Mouse (Mus musculus): ENCODE results near the gene Noct.

The Noct gene

DNA sequence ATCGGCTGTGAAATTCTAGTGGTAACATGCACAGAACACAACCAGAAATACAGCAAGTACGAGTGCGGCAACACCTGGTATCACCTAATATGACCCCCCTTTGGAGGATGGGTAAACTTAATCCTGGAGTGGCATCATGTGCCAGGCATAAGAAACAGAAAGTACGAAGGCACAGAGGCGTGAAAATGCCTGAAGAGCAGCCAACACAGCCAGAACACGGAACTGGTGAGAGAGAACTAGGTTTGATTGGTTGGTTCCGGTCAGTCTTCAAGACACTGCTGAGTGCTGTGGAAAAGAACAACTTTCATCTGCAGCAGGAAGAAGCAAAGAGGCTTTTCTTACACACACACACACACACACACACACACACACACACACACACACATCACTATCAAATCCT is 38.8 kb upstream of the Noct start:
- Histone ChIP-seq H3K4me1 (replicated peaks; ENCODE audit: low read depth, low read length) (peaks cover 5% of the 10 kb centered on the region; the same call in 1 of the 2 replicates), H3K27me3 (ENCODE audit: insufficient read depth, low read length) (no peaks in the 10 kb centered on the region), H3K36me3 (ENCODE audit: insufficient read depth, low read length) (no peaks in the 10 kb centered on the region), H3K9me3 (ENCODE audit: low read length) (no peaks in the 10 kb centered on the region), H3K4me3 (replicated peaks; ENCODE audit: low read length) (no peak overlapping the region)
- TF ChIP-seq POU5F1 (IDR thresholded peaks at IDR 0.05; ENCODE audit: borderline replicate concordance, low read length) (no peak), CTCF (conservative IDR thresholded peaks at IDR 0.05; ENCODE audit: low read length) (no peak), NANOG (IDR thresholded peaks at IDR 0.05; ENCODE audit: borderline replicate concordance, low read length) (no peak)

DNA sequence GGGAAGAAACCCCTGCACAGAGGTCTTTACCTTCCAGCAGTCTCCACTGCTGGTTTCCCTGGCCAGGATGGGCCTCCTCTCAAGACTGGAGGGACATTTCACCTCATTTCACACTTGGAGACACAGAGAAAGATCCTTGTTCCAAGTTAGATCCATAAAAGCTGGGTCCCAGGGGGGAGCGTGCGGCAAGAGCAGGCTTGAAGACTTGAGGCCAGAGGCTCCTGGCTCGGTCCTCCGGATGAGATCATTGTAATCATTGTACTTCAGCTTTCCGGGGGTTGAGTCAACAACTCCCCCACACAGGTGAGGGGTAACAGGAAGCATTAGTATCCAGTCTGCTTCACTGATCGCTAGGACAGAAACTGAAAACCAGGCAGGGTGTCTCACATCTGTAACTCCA is 30.2 kb upstream of the Noct start:
- H3K27me3 ChIP-seq (ENCODE audit: insufficient read depth, low read length), result no peaks in the 10 kb centered on the region

DNA sequence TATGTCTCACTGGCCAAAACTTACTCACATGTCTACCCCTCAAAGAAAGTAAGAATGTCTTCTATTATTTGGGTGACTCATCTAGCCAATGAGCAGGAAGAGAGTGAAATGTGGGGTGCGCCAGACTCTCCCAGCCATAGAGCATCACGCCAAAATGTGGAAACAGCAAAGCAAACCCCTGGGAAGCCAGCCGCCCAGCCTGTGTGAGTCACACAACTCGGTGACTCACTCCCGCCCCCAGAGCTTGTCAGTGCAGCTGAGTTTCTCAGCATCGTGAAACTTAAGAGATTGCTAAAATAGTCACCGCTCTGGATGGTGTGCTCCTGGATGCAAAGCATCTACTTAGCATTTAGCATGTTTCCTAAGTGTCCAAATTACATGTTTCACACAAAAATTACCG is 28.9 kb upstream of the Noct start:
- Histone ChIP-seq H3K27me3 (ENCODE audit: insufficient read depth, low read length) (no peaks in the 10 kb centered on the region), H3K36me3 (ENCODE audit: insufficient read depth, low read length) (peaks cover 22% of the 10 kb centered on the region), H3K4me1 (replicated peaks; ENCODE audit: low read depth, low read length) (peaks cover 56% of the 10 kb centered on the region), H3K9me3 (ENCODE audit: low read length) (peaks cover 4% of the 10 kb centered on the region; the same call in 1 of the 2 replicates), H3K4me3 (replicated peaks; ENCODE audit: low read length) (peak overlapping the region; percentile 74)
- no peak for TF ChIP-seq NANOG (IDR thresholded peaks at IDR 0.05; ENCODE audit: borderline replicate concordance, low read length)
- TF ChIP-seq POU5F1 (IDR thresholded peaks at IDR 0.05; ENCODE audit: borderline replicate concordance, low read length), result no peak

More for the DNA sequence above, 30.2 kb upstream of the Noct start:
- Histone ChIP-seq H3K9me3 (ENCODE audit: low read length) (no peaks in the 10 kb centered on the region), H3K4me3 (replicated peaks; ENCODE audit: low read length) (no peak overlapping the region), H3K4me1 (replicated peaks; ENCODE audit: low read depth, low read length) (peaks cover 45% of the 10 kb centered on the region), H3K36me3 (ENCODE audit: insufficient read depth, low read length) (peaks cover 15% of the 10 kb centered on the region)
- no peak for TF ChIP-seq POU5F1 (IDR thresholded peaks at IDR 0.05; ENCODE audit: borderline replicate concordance, low read length)
- no peak for TF ChIP-seq CTCF (conservative IDR thresholded peaks at IDR 0.05; ENCODE audit: low read length)
- TF ChIP-seq NANOG (IDR thresholded peaks at IDR 0.05; ENCODE audit: borderline replicate concordance, low read length), result no peak

DNA sequence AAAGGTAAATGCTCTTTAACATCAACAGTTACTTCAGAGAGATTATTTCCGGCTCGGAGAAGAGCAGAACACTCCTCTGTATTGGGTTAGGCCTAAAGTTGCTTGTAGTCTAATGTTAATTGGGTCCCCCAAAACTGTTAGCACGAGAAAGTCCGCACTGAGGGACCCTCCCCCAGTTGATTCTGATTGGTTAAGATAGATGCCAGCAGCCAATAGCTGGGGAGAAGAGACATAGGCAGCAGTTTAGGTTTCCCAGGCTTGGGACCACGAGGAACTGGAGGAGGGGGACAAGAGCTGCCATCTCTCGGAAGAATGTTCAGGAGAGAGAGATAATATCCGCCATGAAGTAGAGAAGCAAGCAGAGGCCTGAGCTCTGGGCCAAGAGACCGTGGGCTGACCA is 28.5 kb upstream of the Noct start:
- Histone ChIP-seq H3K27me3 (ENCODE audit: insufficient read depth, low read length) (no peaks in the 10 kb centered on the region), H3K36me3 (ENCODE audit: insufficient read depth, low read length) (peaks cover 23% of the 10 kb centered on the region), H3K4me1 (replicated peaks; ENCODE audit: low read depth, low read length) (peaks cover 56% of the 10 kb centered on the region), H3K9me3 (ENCODE audit: low read length) (peaks cover 5% of the 10 kb centered on the region; the same call in 1 of the 2 replicates), H3K4me3 (replicated peaks; ENCODE audit: low read length) (peak overlapping the region; percentile 74)
- TF ChIP-seq POU5F1 (IDR thresholded peaks at IDR 0.05; ENCODE audit: borderline replicate concordance, low read length), result no peak
- TF ChIP-seq CTCF (conservative IDR thresholded peaks at IDR 0.05; ENCODE audit: low read length), result no peak
- no peak for TF ChIP-seq NANOG (IDR thresholded peaks at IDR 0.05; ENCODE audit: borderline replicate concordance, low read length)

DNA sequence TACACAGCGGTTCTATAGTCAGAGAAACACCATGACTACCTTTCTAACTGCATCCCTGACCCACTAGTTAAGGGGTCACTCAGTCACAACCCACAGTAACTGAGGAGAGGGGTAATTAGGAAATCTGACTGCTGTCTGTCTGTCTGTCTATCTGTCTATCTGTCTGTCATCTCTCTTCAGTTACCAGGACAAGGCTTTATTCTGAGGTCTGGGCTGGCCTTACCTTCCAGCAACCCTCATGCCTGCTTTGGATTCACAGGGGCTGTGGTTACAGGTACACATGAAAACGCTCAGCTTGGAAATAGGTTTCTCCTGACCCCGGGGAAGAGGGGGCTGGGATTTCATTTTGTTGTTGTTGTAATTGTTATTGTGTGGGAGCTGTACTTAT is 27.5 kb upstream of the Noct start:
- TF ChIP-seq CTCF (conservative IDR thresholded peaks at IDR 0.05; ENCODE audit: low read length), result no peak
- TF ChIP-seq POU5F1 (IDR thresholded peaks at IDR 0.05; ENCODE audit: borderline replicate concordance, low read length), result no peak
- no peak for TF ChIP-seq NANOG (IDR thresholded peaks at IDR 0.05; ENCODE audit: borderline replicate concordance, low read length)
- Histone ChIP-seq H3K36me3 (ENCODE audit: insufficient read depth, low read length) (peaks cover 27% of the 10 kb centered on the region), H3K4me1 (replicated peaks; ENCODE audit: low read depth, low read length) (peaks cover 66% of the 10 kb centered on the region), H3K27me3 (ENCODE audit: insufficient read depth, low read length) (no peaks in the 10 kb centered on the region), H3K9me3 (ENCODE audit: low read length) (peaks cover 5% of the 10 kb centered on the region; the same call in 1 of the 2 replicates), H3K4me3 (replicated peaks; ENCODE audit: low read length) (peak overlapping the region; percentile 74)

DNA sequence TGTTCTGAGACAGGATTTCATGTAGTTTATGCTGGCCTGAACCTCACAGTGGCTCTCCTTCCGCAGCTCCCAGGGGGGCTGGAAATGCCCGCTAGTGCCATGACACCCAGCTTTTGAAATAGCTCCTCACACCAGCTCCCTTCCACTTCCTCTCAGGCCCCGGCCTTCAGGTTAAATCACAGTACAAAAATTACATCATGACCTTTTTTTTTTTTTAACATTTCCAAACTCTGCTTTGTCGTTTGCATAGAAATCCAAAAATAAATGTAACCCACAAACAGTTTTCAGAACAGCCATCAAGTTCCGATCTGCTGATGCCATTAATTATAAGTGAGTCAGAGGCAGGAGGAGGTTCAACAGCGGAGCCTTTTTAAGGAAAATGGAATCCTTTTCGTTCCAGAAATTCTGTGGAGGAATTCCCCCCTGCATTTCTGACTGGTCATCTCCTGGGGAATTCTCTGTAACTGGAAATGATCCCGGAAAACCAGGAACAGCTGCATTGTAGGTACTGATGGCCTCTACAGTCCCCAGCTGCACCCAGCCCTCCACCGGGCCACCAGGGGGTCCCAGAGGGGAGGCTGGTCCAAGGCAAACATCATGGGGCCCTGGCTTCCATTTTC is 27.0 kb upstream of the Noct start:
- no peaks in the 10 kb centered on the region for H3K27me3 ChIP-seq (ENCODE audit: insufficient read depth, low read length)
- peaks cover 70% of the 10 kb centered on the region for H3K4me1 ChIP-seq (replicated peaks; ENCODE audit: low read depth, low read length)
- TF ChIP-seq NANOG (IDR thresholded peaks at IDR 0.05; ENCODE audit: borderline replicate concordance, low read length) (no peak), CTCF (conservative IDR thresholded peaks at IDR 0.05; ENCODE audit: low read length) (no peak), POU5F1 (IDR thresholded peaks at IDR 0.05; ENCODE audit: borderline replicate concordance, low read length) (no peak)
- peaks cover 27% of the 10 kb centered on the region for H3K36me3 ChIP-seq (ENCODE audit: insufficient read depth, low read length)
- 0 out of 2 replicates have a peak overlapping the region, but pooled peaks have one; percentile 74 for H3K4me3 ChIP-seq (replicated peaks; ENCODE audit: low read length)
- H3K9me3 ChIP-seq (ENCODE audit: low read length), result peaks cover 5% of the 10 kb centered on the region; the same call in 1 of the 2 replicates

DNA sequence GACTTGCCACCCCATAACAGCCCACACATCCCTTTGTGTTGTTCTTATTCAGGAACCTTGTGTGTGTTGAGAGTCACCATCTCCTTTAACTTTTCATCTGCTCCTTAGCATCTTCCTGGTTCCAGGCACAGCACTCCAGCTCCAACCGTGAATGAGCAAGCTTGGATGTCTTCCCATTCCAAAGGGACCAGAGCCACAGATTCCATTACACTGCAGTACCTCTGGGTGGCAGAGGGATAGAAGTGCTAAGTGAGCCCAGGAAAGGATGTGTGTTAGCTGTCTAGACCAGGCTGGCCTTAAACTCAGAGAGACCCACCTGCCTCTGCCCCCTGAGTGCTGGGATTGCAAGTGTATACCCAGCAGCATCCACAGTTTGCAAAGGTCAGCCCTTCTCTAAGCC is 26.0 kb upstream of the Noct start:
- Histone ChIP-seq H3K4me3 (replicated peaks; ENCODE audit: low read length) (0 out of 2 replicates have a peak overlapping the region, but pooled peaks have one; percentile 17), H3K9me3 (ENCODE audit: low read length) (peaks cover 5% of the 10 kb centered on the region; the same call in 1 of the 2 replicates), H3K36me3 (ENCODE audit: insufficient read depth, low read length) (peaks cover 27% of the 10 kb centered on the region), H3K27me3 (ENCODE audit: insufficient read depth, low read length) (no peaks in the 10 kb centered on the region), H3K4me1 (replicated peaks; ENCODE audit: low read depth, low read length) (peaks cover 75% of the 10 kb centered on the region)
- TF ChIP-seq NANOG (IDR thresholded peaks at IDR 0.05; ENCODE audit: borderline replicate concordance, low read length) (no peak), POU5F1 (IDR thresholded peaks at IDR 0.05; ENCODE audit: borderline replicate concordance, low read length) (no peak), CTCF (conservative IDR thresholded peaks at IDR 0.05; ENCODE audit: low read length) (no peak)

DNA sequence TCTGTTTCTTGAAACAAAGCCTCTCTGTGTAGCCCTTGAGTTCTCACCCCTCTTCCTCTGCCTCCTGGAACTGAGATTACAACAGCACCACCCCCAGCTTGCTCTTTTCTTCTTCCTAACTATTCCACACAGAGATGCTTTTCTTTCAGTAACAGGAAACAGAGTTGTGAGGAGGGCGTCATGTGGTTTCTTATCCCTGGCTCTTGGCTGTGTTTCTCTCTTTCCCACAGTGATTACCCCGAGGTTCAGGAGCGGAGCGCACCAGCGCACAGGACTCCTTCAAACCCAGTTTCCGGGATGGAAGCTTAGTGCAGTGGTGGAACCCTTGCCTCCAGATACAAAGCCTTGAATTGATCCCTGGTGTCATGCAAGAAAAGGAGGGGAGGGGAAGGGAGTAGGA is 25.1 kb upstream of the Noct start:
- H3K9me3 ChIP-seq (ENCODE audit: low read length), result peaks cover 5% of the 10 kb centered on the region; the same call in 1 of the 2 replicates
- H3K36me3 ChIP-seq (ENCODE audit: insufficient read depth, low read length), result peaks cover 27% of the 10 kb centered on the region
- H3K4me3 ChIP-seq (replicated peaks; ENCODE audit: low read length), result 0 out of 2 replicates have a peak overlapping the region, but pooled peaks have one; percentile 17
- H3K27me3 ChIP-seq (ENCODE audit: insufficient read depth, low read length), result no peaks in the 10 kb centered on the region
- TF ChIP-seq NANOG (IDR thresholded peaks at IDR 0.05; ENCODE audit: borderline replicate concordance, low read length), result no peak
- no peak for TF ChIP-seq POU5F1 (IDR thresholded peaks at IDR 0.05; ENCODE audit: borderline replicate concordance, low read length)
- no peak for TF ChIP-seq CTCF (conservative IDR thresholded peaks at IDR 0.05; ENCODE audit: low read length)
- peaks cover 73% of the 10 kb centered on the region for H3K4me1 ChIP-seq (replicated peaks; ENCODE audit: low read depth, low read length)
